Mouse (Mus musculus): ENCODE results near the gene Ptprg.

DNA sequence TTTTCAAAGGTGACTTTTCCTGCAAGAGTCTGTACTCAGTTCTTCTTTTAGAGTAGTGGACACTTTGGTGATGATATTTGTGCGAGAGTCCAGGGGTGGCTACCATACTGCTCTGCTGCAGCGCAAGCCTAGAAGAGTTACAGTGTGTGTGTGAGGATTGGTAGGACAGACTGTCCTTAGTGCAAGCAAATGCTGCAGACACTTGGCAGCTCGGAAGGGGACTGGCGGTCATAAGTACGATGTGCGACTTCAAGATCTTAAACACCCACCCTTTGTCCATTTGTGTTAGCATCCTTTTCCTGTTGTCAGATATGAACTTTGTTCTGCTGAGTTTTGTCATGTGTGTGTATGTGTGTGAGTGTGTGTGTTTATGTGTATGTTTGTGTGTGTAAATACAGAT, 637.7 kb downstream of the Ptprg start:
- TF ChIP-seq CTCF (IDR thresholded peaks at IDR 0.05; ENCODE audit: extremely low read depth, insufficient read length, insufficient replicate concordance, low read depth, low read length) (no peak), POLR2A (IDR thresholded peaks at IDR 0.05; ENCODE audit: low read depth, low read length) (no peak)

Measured in small intestine, adult 2 months (tissue).